ENCODE assay signal across 16 mouse cellular contexts in genomic region chr2:59952286-59953014, GRCm38 (mm10).
"Had no signal": no experiment of that assay in that cellular context is flagged by ENCODE, and none has a peak within 500 bp of the region (broad histone marks: within the 10 kb centered on the region; RNA-seq: fewer than 3 reads in every experiment).

No protein-coding gene starts in this region.

- H3K27me3 ChIP-seq: liver, embryonic 15.5 days; neural tube, embryonic 15.5 days had no signal

- H3K4me3 ChIP-seq: left cerebral cortex, adult 2 months; limb, embryonic 10.5 days; liver, embryonic 15.5 days; midbrain, embryonic 10.5 days; myocyte; neural tube, embryonic 15.5 days had no signal

- H3K9me3 ChIP-seq: limb, embryonic 10.5 days; liver, embryonic 15.5 days; midbrain, embryonic 10.5 days; neural tube, embryonic 15.5 days had no signal

- H3K4me2 ChIP-seq: liver, embryonic 11.5 days; liver, embryonic 15.5 days; lung, embryonic 14.5 days; neural tube, embryonic 15.5 days had no signal

- H3K4me1 ChIP-seq: limb, embryonic 10.5 days; liver, embryonic 15.5 days; midbrain, embryonic 10.5 days; neural tube, embryonic 15.5 days had no signal

- H3K9ac ChIP-seq: liver, embryonic 15.5 days; lung, embryonic 14.5 days; neural tube, embryonic 15.5 days had no signal

- DNase-seq: kidney, postnatal 25 days; lung, embryonic 14.5 days; lung, postnatal 10 days; lung, postnatal 4 days; midbrain, embryonic 14.5 days; right cerebral cortex, adult 18-20 months; right cerebral cortex, postnatal 25 days; thymus, adult 18-20 months; thymus, postnatal 14 days had no signal

- H3K27ac ChIP-seq: left cerebral cortex, adult 2 months; limb, embryonic 10.5 days; liver, embryonic 15.5 days; midbrain, embryonic 10.5 days; neural tube, embryonic 15.5 days had no signal
